Mouse (Mus musculus): ENCODE results near the gene Ulk4.
A peak's percentile ranks its signal among the peaks of the same experiment; 100 is the strongest.
"Not testable (repeated sequence)": the region's sequence is repeated elsewhere in the genome, so short reads cannot be mapped to it uniquely, and the experiment has no call there.

The Ulk4 gene

DNA sequence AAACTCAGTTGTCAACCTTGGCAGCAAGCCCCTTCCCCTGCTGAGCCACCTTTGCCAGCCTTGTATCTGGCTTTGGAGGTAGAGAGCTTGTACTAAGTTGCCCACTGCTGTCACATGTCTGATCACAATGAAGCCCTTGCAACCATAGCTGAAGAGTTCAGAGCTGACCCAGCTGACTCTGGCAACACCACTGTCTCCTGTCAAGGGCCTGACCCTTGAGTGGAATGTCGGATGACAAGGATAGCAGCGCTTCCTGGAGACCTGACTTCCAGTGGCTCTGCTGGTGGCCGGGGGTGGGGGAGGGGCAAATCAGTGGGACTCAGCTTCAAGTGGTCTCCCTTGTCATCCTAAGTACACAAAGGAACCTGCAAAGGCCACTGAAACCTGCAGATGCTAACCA lies 214.3 kb downstream of the Ulk4 start:
- no peak for DNase-seq (ENCODE audit: low read depth)

DNA sequence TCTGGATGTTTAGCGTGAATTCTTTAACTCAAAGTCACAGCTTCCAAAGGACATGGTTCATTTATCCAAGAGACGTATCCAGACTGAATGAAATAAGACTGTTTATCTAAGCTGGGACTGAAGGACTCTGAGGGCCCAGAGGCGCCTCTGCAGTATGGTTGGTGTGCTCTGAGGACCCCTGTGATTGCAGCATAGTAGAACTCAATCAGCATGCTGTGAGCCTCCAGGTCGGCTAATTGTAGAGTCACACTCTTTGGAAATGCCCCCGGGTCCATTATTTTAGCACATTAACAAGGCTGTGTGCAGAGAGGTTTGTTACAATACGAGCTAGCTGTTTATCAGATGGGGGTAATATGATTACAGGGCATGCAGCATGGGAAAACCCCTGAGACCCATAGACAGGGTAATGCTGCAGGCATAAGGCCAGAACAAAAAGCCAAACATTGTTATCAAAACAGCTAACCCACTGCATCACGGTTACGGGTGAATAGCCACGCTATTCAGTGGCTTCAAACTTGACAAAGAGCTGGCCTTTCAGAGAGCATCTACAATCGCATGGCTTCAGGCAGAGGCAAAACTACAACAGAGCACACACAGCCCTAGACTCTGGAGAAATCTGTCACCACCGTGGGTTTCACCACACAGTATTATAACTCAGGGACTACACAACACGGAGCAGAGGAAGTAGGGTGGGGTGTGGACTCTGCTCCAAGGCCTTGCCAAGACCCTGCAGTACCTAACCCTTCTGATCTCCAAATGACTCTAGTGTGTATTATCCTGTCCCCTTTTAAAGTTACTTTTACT lies 215.0 kb downstream of the Ulk4 start:
- DNase-seq (ENCODE audit: low read depth), result peak; percentile 8

DNA sequence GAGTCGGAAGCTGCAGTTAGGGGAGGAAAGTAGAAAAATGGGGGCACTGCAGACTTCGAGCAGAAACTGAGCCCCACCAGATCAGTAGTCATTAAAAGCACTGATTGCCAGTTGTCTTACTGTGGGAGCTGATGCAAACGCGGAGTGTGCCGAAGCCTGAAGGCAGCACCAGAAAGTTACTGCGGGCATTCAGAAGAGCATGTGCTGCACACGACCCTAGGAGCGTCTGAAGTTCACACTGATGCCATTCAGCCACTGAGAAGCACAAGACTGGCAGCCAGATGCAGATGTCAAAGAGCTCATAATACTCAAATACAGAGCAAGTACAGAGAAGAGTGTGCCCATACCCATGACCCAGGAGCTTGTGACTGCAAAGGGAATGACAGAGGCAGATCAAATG lies 216.7 kb downstream of the Ulk4 start:
- no peak for DNase-seq (ENCODE audit: low read depth)

DNA sequence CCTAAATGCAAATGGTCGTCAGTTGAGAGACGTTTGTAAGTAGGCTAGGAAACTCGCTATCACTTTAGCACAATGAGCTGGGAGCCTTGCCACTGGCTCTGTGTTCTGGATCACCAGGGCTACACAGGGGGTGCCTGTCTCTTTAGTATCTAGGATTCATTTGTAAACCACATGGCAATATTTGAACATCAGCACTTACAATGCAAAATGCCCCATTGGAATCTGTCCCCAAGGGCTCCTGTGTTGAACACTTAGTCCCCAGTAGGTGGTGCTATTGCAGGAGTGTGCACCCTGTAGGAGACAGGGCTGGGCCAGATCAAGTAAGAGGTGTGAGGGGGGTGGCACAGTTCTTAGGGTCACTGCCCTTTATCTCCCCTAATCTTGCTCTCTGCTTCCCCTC lies 217.7 kb downstream of the Ulk4 start:
- DNase-seq (ENCODE audit: low read depth), result peak; percentile 7

DNA sequence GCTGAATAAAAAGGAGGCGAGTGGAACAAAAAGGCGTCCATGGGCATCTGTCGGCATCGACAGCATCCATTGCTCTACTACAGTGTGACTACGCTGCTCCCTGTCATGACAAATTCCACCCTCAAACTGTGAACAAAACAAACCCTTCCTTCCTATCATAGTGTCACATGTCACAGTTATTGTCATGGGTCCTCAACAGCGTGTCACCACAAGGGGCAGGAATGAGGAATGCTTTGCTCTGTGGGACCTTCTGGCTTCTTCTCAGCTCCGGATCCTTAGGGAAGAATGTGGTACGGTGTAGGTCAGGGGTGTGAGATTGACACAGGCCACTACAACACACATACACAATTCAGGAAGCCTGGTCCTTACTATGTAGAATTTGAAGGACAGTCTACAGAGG lies 218.5 kb downstream of the Ulk4 start:
- DNase-seq (ENCODE audit: low read depth), result no peak

DNA sequence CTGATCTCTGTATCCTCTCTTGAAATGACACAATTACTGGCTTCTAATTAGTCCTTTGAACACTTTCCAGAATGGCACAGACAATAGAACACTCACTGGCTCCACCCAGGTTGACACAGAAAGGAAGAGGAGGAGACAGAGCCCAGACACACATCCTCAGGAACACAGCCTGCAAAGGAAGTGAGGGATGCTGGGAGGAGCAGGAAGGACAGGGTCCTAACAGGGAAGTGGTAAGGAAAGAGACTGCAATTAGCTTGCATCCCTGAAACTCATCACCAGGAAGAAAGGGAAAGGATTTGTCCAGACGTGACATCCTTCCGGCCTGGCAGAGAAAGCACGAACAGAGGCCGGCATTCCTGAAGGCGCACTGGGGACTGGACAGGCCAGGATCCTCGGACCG lies 218.9 kb downstream of the Ulk4 start:
- no peak for DNase-seq (ENCODE audit: low read depth)

DNA sequence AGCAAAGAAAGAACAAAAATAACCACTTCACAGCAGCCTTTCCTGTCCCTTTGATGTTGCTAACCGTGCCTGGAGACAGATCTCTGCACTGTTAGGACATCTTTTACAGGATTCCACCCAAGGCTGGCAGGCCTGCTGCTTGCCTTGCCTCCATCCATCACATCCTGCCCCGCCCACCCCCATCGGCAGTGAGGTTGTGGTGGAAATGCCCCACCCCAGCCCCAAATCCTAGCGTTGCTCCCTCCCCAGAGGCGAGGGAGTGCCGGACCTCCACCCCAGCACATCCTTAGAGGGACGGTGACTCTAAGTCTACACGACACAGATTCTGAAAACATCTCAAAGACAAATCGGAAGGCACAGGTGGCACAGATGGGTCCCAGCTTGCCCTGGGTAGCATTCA lies 219.6 kb downstream of the Ulk4 start:
- no peak for DNase-seq (ENCODE audit: low read depth)

DNA sequence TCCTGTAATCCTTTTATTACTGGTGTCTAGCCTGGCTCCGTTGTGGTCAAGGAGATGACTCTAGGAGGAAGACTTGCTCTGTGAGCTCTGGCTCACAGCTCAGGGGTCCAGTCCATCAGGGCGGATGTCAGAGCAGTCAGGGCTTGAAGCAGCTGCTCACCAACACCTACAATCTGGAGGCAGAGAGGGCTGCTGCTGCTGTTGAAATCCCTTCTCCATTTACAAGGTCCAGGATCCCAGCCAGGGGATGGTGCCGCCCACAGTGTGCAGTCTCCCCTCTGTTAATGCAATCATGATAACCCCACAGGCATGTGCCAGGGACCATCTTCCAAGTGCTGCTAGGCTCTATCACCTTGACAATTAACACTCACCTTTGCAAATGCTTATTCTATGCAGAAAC lies 220.5 kb downstream of the Ulk4 start:
- DNase-seq (ENCODE audit: low read depth), result no peak

DNA sequence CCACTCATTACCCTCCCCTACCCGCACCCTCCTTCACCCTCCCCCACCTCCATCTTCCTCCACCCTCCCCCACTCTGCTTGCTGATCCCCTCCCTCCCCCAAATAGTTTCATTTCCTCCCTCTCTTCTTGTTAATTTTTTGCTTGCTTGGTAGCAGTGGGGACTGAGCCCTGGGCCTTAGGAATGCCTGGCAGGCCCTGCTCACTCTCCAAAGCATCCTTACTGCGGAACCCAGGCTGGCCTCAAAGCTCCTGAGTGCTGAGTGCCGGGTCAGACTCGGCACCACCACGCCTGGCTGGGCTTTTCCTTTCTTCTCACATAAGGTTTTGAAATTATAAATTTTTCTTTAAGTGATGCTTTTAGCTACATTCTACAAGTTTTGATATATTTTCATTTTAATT lies 221.0 kb downstream of the Ulk4 start:
- no peak for DNase-seq (ENCODE audit: low read depth)

DNA sequence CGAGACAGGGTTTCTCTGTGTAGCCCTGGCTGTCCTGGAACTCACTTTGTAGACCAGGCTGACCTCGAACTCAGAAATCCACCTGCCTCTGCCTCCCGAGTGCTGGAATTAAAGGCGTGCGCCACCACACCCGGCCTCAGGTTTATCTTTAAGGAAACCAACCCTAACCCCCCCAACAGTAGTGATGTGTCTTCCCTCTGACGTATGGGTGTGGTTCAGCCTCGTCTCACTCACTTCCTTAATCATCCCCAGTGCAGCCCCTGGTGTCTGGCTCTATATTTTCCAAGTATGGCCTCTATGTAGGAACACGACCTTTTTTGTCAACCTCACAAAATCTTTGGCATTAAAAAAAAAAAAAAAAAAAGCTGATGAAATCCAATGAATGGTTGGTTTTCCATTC lies 231.3 kb downstream of the Ulk4 start:
- DNase-seq (ENCODE audit: low read depth), result not testable (repeated sequence)

DNA sequence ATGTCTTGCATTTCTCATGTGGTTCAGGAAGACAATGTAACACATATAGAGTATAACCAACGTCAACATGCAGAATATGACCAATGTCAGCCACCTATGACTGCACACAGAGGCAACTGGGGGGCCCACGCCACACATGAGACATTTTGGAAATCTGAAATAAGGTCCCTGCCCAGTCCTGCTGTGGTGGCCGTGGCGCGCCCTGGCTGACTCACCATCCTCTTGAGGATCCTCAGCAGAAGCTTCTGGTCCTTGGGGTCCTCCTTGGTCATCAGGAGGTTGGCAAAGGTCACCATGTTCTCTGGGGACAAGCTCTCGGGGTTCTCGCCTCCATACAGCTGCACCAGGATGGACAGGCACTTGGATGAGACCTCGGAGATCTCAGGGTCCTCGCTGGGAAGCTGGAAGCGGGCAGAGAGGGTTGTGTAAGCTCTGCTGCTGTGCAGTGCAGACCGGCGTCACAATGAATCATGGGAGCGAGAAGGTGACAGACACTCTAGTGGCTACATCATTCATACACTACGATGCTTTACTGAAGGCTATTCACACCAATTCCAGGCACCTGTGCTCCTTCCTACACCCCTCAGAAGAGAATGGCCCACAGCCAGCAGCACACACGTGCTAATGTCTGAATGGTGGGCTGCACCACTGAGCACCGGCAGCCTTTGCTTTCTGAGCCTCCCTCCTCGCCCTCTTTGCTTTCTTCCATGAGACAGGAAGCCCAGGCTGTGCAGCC lies 232.4 kb downstream of the Ulk4 start:
- no peak for DNase-seq (ENCODE audit: low read depth)

DNA sequence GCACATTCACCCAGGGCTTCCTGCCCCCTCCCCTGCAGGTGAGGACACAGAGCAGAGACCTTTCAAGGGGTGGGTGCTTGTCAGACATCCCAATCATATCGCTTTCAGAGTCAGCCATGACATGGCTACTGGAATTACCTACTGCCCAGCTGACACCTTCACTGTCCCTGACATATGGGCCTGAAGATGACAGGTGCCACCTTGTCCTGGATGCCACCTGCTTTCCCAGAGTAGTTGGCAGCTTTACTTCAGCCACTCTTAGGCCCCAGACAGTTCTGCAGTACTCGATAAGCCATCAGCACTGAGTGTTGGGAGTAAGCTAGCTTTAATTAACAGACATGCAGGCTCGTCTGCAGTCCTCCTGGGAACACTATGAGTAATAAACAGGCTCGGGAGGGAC lies 234.0 kb downstream of the Ulk4 start:
- DNase-seq (ENCODE audit: low read depth), result no peak

DNA sequence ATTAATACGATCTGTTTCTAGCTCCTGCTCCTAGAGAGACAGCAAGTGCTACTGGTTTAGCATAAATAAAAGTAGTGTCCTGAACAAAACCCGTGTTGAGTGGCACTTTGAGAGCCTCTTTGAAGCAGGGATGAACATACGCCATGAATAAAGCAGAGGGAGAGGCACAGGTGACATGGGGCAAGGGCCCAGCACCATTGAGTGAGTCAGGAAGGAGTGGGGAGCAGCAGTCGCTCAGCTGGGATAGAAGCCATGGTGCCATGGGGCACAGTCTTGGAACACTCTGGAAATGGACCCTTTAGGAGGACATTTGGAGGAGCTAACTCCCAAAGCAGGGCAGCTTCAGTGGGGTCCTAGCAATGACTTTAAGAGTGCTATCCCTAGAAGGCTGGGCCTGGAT lies 238.6 kb downstream of the Ulk4 start:
- DNase-seq (ENCODE audit: low read depth), result no peak

DNA sequence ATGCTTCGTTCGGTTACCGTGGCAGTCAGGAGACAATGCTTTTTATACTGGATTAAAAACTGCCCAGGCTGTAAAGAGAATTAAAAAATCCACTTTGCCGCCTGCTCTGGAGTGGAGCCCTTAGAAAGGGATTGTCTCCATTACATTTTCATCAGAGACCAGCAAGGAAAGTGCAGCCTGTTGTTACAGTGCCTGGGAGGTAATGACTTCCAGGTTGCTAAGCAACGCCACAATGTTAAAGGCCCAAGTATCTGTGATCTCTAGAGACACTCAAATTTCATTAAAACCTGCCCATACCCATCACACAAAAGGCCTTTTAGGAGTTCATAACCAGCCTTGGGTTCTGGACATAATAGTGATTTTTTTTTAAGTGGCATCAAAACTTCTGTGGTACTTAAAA lies 239.0 kb downstream of the Ulk4 start:
- DNase-seq (ENCODE audit: low read depth), result no peak

DNA sequence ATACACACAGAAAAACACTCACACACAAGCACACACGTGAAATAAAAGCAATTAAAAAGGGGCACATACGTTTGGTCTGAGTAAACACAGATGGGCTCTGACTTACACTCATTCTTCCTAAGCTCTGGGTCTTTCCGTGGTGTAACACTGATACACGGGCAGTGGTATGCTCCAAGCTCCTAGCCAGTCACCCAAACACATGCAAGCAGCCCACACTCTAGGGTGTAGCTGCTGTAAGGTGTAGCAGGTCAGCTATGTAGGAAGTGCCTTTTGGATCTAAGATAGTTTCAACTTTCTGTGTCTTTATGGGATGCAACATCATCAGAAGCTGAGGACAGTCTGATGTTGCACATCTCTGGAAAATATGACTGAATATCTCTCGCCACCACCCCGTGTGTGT lies 241.7 kb downstream of the Ulk4 start:
- no peak for DNase-seq (ENCODE audit: low read depth)

DNA sequence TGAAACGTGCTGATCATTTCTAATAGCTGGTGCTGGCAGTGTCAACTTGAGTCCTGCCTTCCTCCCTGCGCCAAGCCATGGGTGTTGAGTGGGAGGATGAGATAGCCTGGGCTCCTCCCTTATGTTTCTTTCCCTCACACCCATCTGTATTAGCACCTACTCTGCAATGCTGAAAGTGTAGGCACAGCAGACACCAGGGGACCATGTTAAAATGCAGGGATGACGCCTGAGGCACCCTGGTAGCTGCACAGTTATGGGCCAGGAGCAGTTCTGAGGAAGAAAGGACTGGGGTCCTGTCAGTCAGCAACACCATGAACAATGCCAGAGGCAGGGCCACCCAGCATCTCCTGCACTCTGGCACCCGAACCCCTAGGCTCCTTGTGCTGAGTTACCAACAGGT lies 243.4 kb downstream of the Ulk4 start:
- no peak for DNase-seq (ENCODE audit: low read depth)

DNA sequence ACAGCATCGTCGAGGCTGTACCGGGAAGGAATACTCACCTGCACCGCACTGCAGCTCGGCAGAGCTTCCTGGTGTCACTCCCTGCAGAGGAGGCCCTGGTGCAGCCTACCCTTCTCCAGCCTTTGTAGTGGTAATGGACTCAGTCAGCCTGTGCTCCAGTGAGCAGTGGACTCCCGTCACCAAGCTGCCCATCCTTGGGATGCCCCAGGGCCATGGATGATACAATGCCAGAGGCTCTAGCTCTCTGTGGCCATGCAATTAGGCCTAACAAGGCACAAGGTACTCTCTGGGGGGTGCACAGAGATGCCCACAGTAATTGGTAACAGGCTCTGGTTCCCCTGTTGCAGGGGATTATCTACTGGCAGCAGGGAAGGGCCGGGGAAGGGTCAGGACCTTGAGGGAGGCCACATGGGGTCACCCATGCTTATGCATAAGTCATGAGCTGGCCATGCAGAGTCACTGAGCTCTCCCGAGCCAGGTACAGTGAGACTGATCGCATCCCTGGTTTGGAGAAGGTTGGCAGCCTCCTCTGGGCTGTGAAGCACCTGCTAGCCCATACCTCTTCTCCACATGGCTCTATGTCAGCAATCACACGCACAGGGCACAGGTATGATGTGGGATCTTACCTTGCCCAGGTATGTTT lies 244.6 kb downstream of the Ulk4 start:
- DNase-seq (ENCODE audit: low read depth), result no peak

DNA sequence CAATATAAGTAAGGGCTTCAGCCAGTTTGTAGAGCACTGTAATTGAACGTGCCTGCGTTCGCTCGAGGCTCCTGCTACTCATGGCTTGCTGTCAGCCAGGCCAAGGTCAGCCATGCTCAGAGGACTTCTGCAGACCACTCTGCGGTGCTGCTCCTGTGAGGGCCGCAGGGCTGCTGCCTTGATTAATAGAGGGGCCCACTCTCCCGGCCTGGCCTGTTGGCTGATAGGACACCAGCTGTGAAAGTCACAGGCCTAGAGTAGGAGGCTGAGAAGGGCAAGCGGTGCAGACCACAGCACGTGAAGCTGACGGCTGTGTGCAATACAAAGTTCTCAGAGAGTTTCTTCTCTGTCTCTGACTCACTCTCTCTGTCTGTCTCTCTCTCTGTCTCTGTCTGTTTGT lies 246.0 kb downstream of the Ulk4 start:
- DNase-seq (ENCODE audit: low read depth), result no peak

DNA sequence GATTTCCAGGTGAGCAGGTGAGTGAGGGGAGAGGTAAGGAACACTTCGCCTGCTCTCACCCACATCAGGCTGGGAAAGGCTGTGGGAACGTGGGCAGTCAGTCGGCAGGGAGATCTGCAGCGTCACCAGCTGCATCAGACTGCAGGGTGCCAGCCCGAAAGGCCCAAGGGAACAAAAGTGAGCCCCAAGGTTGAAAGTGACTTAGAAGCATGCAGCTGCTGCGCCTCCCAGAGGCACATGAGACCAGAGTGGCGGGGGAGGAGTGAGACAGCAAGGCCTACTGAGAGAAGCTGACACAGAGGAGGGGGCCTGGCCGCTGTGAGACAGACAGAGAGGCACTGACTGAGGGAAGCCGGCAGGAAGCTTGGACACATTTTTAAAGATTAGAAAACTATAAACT lies 247.2 kb downstream of the Ulk4 start:
- DNase-seq (ENCODE audit: low read depth), result no peak

DNA sequence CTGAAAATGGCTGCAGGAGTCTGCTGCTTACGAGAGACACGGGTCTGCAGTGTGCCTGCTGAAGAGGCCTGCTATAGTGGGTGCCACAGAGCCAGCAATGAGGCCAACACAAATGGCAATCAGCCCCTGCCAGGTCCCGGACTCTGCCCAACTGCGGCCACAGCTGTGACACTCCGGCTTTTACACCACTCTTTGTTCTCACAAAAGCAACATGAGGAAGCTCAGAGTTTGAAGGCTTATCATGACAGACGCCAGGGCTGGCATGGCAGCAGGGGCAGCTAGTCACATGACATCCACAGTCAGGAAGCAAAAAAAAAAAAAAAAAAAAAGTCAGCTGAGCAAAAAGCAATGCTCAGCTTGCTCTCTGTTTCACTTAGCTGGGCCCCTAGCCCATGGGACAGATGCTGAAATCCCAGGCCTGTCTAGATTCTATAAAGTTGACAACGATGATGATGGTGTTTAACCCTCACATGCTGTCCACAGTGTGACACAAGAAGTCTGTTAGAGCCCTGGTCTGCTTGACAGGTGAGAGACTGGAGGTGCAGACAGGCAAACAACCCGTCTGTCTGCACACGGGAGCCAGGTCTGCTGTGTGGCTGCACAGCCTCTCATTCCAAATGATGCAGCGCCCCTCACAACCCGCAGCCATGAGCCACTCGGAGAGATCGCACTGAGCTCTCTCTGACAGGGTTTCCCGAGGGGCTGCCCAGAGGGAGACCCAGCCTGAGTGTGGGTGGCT lies 253.3 kb downstream of the Ulk4 start:
- no peak for DNase-seq (ENCODE audit: low read depth)

DNA sequence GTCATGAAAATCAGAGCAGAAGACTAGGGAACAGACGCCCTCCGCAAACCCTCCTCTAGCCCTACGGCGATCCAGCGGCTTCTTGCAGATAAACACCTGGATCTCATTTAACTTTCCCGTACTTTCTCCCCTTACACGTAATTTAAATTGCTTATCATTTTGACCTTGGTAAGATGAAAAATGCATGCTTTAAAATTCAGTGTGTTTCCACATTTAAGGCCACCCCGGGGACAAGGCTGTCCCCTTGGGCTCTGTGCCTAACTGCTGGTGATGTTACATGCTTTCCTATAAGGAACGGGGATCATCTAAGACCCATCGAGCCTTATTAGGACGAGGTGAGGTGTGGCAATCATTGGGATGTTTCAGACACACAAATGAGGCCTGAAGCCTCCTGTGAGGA lies 256.6 kb downstream of the Ulk4 start:
- DNase-seq (ENCODE audit: low read depth), result no peak

DNA sequence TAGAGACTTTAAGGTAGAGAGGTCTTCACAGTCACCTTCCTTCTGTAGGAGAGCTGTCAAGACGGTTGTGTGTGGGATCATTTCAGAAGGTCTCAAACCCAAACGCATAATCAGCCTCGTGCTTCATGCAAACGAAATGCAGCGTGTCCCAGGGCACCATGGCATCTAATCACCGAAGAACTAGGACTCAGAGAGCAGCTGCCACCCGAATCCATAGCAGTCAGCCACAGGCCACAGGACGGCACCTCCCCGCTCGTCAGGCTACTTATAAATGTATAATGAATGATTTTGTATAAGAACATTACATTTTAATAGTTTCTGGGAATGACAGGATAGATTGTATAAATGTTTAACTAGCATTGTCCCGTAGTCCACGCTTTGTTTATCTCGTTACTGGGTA lies 257.1 kb downstream of the Ulk4 start:
- DNase-seq (ENCODE audit: low read depth), result no peak
